Mouse (Mus musculus) neural tube, embryonic 15.5 days (tissue): ENCODE measurements around the gene Sncb. TPM values are rescaled to one million over a fixed set of nuclear protein-coding genes. Genes with fewer than 3 reads are reported as not detected.

Experiments used
- polyA plus RNA-seq: library from polyadenylated mRNA; unstranded; fragments of >200 nt; fragmentation: Nextera tagmentation; extraction: Ambion mirVana; gene quantifications from 2 replicates; pipeline ENCODE4 v1.2.1, GENCODE M21; 2015

The Sncb gene
- polyA plus RNA-seq, 1 experiment from 2014 or later, result 122 TPM

Other genes with a start within 250 kb of the Sncb start
- gene 4833439L19Rik, start 201.2 kb downstream of the Sncb start, polyA plus RNA-seq, result 218 and 220 TPM in 2 replicates
- gene Arl10, start 191.6 kb downstream of the Sncb start, polyA plus RNA-seq, result 81.9 and 93.8 TPM in 2 replicates
- 64.7 and 69.8 TPM in 2 replicates for gene Nop16, start 176.5 kb downstream of the Sncb start, polyA plus RNA-seq
- 267 and 285 TPM in 2 replicates for gene Higd2a, start 176.4 kb downstream of the Sncb start, polyA plus RNA-seq
- 230 and 259 TPM in 2 replicates for gene Cltb, start 155.3 kb downstream of the Sncb start, polyA plus RNA-seq
- gene Faf2, start 144.8 kb downstream of the Sncb start, polyA plus RNA-seq, result 58.1 and 64.7 TPM in 2 replicates
- gene Rnf44, start 72.7 kb downstream of the Sncb start, polyA plus RNA-seq, result 73.5 and 76.3 TPM in 2 replicates
- gene Cdhr2, start 65.1 kb downstream of the Sncb start, polyA plus RNA-seq, result 0.22 and 1.4 TPM in 2 replicates
- 10.3 and 21.6 TPM in 2 replicates for gene Gprin1, start 16.7 kb downstream of the Sncb start, polyA plus RNA-seq
- not detected in 2 replicates for gene Eif4e1b, start 17.4 kb upstream of the Sncb start, polyA plus RNA-seq
- gene Tspan17, start 22.8 kb upstream of the Sncb start, polyA plus RNA-seq, result 112 and 137 TPM in 2 replicates
- 12.1 and 12.7 TPM in 2 replicates for gene Unc5a, start 182.8 kb upstream of the Sncb start, polyA plus RNA-seq